Mouse (Mus musculus) cerebellum, postnatal 25 days (tissue): ENCODE results near the gene Chrdl2.
"Not testable (repeated sequence)": the region's sequence is repeated elsewhere in the genome, so short reads cannot be mapped to it uniquely, and the experiment has no call there.

Experiments
- DNase-seq, 2 experiments: peaks; one replicate each; pipeline ENCODE4 v3.0.0; 2021; ENCODE audit warnings: mixed read lengths in 2 of 2

The Chrdl2 gene

DNA sequence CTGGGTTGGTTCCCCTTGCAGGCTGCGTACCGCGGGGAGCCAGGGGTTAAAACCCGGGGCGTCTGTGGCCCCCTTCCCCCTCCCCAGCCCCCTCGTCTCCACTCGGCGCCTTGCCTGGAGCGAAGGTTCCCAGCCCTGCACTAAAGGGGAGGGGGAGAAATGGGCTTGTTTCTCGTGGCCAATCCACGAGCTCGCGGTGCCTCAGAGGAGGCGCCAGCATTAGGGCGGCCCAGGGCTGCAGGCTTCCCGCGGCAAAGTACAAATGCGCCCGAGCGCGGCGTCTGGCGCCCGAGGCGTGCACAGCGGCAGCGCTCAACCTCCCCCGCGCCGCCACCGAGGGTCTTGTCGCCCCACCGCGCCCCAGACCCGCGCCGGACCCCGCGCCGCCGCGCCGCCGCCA, at the start of gene Chrdl2:
Gene Chrdl2, plus strand, starts transcription at position 383 of the 400 bp plus-strand sequence.
- DNase-seq: peak in 1 of 2 experiments; percentile 59

- peak in 1 of 2 experiments; percentile 33 for DNase-seq
These were observed 48.6 kb upstream of the Chrdl2 start for GRCm38 (mm10) chr7:99957226-99957965.

- DNase-seq: not testable (repeated sequence)
These were observed 45.4 kb upstream of the Chrdl2 start for GRCm38 (mm10) chr7:99960571-99960970.

GRCm38 (mm10) chr7:99961518-99961917, 44.5 kb upstream of the Chrdl2 start:
- no peak for DNase-seq

GRCm38 (mm10) chr7:99962536-99963236, 43.3 kb upstream of the Chrdl2 start:
- no peak for DNase-seq

GRCm38 (mm10) chr7:99963237-99963860, 42.6 kb upstream of the Chrdl2 start:
- DNase-seq: no peak

DNA sequence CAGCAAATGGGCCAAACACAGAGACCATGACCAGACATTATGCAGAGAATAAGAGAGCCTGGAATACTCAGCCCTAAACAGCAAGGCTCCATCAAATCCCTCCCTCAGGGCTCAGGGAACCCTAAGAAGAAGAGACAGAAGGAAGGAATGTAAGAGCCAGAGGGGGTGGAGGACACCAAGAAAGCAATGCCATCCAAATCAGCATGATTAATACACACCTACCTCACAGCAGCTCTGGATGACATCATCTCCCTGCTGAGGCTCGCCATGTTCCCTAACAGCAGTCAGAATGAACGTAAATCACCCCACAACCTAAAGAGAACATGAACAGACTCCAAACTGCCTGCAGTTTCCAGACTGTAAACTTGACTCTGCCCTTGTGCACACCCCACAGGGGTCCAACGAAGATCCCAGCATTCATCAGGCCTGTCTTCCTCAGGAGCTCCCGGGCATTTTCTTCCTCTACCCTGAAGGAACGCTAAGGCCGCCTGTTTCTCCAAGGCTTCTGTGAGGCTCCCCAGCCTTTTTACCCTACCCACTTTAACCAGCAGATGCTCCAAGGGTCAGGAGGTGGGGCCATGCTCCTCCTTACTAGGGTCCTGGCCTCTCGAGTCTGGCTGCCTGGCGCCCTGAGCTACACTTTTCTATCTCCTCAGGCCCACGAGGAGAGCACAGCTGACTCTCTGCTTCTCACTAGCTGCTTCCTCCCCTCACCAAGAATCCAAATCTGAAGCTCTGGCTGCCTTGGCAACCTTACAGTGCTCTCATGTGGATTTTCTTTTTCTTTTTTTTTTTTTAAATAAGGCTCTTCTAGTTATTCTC, 40.7 kb upstream of the Chrdl2 start:
- peak; percentile 43 to 47 for DNase-seq

DNA sequence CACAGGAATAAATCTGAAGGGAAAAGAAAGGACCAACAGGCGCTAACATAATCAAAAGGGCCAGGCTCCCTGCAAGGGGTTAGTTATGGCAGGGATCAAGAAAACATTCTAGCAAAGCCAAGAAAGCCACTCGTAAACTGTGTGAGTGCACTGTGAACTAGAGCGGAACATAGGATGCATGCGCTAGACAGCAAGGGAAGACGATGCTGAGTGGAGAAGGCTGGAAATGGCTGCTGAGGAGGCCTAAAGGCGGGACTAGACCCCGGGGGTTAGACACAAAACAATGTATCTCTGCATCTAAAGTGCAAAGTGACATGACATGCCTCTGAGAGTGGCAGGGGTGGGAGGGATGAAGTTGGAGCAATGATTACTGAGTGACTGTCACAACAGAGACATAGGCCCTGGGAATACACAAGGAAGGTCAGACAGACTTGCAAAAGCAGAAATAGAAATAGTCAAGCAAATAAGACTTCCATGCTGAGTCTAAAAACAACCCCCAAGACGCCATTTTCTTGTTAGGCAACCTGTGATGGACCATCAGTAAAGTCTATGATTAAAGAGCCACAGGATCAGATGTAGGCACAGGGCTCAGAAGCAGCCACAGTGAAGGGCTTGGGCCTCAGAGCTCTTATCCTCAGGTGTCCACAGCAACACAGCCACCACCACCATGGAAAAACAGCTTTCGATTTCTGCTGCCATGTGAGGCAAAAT, 39.8 kb upstream of the Chrdl2 start:
- DNase-seq: peak in 1 of 2 experiments; percentile 35

GRCm38 (mm10) chr7:99969151-99969550, 36.8 kb upstream of the Chrdl2 start:
- peak; percentile 56 to 70 for DNase-seq

DNA sequence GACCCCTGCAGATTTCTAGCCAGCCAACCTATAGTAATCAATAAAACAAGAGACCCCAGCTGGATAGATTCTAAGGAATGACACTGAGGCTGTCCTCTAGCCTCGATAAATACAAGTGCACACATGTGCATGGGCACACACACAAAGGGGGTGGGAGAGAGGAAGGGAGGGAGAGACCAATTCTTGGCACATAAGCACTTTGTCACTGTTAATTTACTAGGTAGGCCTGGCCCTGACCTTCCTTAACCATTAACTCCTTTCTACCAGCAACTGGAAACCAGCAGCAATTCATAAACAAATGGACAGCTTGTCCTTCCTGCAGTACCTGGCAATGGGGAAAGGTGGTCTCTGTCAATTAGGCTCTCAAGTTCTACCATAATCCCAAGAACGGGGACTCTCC, 34.0 kb upstream of the Chrdl2 start:
- DNase-seq: no peak

GRCm38 (mm10) chr7:99972912-99973311, 33.1 kb upstream of the Chrdl2 start:
- not testable (repeated sequence) for DNase-seq

GRCm38 (mm10) chr7:99974208-99974970, 31.6 kb upstream of the Chrdl2 start:
- no peak for DNase-seq

GRCm38 (mm10) chr7:99975819-99976575, 30.0 kb upstream of the Chrdl2 start:
- DNase-seq: no peak

- DNase-seq: no peak
These were observed 27.9 kb upstream of the Chrdl2 start for GRCm38 (mm10) chr7:99978041-99978440.

GRCm38 (mm10) chr7:99979081-99979480, 26.9 kb upstream of the Chrdl2 start:
- DNase-seq: no peak

- DNase-seq: peak in 1 of 2 experiments; percentile 68
These were observed 26.3 kb upstream of the Chrdl2 start for GRCm38 (mm10) chr7:99979546-99980131.

DNA sequence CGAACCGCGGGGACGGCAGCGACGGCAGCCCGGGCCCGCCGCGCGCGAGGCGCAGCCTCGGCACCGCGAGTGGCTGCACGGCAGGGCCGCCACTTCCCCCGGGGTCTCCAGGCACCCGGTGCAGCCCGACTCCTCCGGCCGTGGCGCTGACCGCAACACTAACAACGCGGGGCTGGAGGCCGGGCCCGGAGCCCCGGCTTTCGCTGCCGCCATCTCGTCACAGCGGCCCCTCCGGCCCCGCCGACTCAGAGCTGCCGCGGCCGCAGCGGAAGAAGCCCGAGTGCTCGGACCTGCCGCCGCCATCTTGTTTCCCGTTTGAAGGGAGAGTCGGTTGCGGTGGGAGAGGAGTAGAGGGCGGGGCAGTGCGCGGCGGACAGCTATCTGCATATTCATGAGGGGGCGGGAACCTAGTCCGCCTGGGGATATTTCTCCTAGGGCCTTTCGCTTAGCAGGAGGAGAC, 25.8 kb upstream of the Chrdl2 start, which contains the start of gene Rnf169:
Gene Rnf169, minus strand, starts transcription at position 317 of the 460 bp plus-strand sequence.
- peak; percentile 92 to 95 for DNase-seq

GRCm38 (mm10) chr7:99981311-99981710, 24.7 kb upstream of the Chrdl2 start:
- DNase-seq: peak; percentile 60 to 71
